Mouse (Mus musculus) megakaryocyte progenitor cell, adult 5-6 weeks (primary cell): ENCODE data around the gene Arhgef7. TPM values are rescaled to one million over a fixed set of nuclear protein-coding genes. Genes with fewer than 3 reads are reported as not detected.
A peak's percentile ranks its signal among the peaks of the same experiment; 100 is the strongest.

Experiments
- ATAC-seq: replicated peaks from 2 replicates; pipeline ENCODE4 v1.8.0; 2016; ENCODE audit warnings: mild to moderate bottlenecking, moderate TSS enrichment, inconsistent platforms; ENCODE audit not compliant: poor library complexity
- total RNA-seq, 2 experiments: library from RNA; stranded (forward) in 1 of 2; stranded (reverse) in 1 of 2; fragments of 157-497, 149-512 nt in 1 of 2; fragments of 200-1000 nt in 1 of 2; gene quantifications; 2 replicates each; pipeline versions ENCODE4 v1.2.3 to v1.2.4; 2015 to 2017

Arhgef7 gene
- total RNA-seq, 2 experiments from 2014 or later = 20.4 to 32.3 TPM

DNA sequence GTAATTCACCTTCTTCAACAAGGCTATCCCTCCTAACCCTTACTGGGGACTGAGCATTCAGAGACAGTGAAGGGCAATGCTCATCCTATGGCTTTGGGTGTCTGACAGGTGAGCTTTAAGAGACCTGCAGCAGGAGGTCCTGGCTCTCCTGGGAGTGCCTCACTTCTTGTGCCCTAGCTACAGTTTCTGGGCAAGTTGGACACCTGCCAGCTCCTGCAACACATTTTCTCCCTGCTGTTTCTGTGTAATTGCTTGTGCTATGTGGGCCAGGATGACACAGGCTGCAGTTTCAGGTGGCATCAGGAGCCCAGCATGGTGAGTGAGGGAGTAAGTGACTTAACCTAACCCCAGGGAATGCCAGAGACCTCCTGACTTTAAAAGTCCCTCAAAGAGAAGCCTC, 67.4 kb downstream of the Arhgef7 start:
- no peak for ATAC-seq

DNA sequence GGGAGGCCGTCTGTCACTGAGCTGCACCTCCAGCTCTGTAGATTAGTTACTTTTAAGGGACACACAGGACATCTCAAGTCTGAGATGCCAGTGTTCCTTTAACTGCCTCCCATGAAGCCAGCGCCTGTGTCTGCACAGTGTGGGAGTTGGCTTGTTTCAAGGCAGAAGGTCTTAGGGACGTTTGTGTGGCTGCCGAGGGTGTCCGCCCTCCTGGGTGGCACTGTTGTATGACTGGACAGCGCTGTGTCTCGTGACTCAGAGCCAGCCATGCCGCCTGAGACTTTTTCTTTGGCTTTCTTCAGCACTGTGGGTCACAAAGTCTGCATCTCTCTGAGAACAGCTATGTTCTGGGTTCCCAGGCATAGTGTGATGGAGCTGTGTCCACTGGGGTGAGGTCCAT, 69.6 kb downstream of the Arhgef7 start:
- ATAC-seq = no peak

DNA sequence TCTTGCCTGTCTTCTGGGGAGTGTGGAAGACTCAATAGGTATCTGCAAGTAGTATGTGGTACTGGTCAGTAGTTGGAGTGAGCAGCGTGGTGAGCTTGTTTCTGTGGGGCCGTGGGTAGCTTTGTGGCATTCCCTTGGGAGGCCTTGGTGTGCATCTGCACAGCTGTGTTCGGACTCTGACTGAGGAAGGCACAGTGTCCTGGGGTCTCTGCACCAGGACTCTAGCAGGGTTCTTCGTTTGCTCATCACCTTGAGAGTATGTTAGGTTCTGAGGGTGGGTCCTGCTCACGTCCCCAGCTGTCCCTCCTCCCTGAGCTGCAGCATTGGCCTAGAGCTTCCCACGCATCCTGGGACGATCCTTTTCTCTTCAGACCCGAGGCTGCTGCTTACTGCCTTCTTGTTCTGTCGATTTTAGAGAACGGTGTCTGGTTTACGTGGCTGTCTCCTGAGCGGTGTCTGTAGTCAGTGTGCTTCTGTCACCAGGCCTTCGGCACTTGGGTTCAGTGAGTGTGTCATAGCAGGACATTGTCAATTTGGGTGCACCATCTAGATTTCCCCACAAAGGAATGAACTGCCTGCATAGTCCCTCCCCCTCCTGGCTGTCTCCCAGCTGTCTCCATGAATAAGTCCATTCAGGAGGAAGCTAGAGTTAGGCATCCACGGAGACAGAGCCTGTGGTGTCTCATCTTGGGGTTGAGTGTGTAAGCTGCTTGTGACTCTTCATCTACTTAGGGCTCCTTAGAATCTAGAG, 70.4 kb downstream of the Arhgef7 start:
- ATAC-seq = no peak

DNA sequence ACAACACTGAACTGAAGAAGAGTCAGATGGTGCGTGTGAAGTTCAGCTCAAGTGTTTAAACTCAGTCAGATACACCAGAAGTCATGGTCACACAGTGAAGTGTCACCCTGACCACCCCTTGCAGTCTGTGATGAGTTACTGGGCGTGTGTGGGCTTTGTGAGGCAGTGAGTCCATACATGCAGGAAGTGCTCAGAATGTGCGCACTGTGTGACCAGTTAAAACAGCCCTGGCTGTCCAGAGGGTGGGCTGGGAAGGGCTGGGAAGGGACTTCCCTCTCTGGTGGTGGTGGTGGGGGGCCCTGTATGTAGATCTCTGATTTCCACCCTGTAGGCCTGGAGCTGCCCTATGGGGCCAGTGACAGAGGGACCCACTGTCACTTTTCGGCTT, 71.0 kb downstream of the Arhgef7 start:
- ATAC-seq = no peak

DNA sequence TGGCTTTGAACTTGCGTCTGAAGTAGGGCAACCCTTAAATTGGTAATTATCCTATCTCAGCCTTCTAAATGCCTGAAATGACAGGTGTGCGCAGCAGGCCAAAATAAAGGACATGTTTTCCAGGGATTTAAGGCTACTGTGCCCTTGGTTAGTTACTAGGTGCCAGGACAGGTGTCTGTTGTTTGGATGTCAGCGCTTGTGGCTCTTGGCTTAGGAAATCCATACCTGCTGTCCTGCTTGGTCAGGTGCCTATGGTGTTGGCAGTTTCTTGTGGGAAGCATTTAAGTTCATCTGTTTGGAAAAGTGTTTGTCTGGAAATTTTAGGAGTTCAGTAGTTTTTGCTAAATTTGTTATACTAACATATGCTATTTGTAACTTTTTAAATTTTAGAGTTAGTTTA, 71.6 kb downstream of the Arhgef7 start:
- ATAC-seq = no peak

DNA sequence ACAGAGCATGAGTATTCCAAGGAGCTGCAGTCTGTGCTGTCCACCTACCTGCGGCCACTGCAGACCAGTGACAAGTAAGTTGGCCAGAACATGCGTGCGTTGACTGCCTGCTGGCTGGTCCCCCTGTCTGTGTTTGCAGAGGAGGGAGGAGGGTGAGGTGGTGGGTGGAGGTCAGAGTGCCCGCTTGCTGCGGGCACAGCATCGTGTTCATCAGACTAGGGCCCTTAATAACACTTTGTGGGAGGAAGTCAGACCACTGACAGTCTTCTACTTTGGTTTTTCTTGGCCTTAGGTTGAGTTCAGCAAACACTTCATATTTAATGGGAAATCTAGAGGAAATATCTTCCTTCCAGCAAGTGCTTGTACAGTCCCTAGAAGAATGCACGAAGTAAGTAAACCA, 73.0 kb downstream of the Arhgef7 start:
- no peak for ATAC-seq

DNA sequence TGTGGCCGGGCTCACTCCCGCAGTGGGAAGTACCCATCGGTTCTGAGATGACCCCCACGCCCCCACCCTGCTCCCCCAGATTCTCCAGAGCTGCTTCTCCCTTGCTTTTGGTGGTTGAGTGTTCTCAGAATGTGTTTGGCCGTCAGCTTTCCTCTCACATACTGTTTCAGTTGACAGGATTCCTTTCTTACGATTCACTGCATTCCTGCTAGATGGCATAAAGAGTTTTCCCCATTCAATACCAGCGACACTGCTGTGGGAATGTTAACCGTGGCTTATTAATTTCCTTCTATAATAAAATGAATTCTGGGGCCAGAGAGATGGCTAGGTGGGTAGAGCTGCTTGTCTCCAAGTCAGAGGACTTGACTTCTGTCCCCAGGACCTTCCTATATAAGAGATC, 74.0 kb downstream of the Arhgef7 start:
- no peak for ATAC-seq

DNA sequence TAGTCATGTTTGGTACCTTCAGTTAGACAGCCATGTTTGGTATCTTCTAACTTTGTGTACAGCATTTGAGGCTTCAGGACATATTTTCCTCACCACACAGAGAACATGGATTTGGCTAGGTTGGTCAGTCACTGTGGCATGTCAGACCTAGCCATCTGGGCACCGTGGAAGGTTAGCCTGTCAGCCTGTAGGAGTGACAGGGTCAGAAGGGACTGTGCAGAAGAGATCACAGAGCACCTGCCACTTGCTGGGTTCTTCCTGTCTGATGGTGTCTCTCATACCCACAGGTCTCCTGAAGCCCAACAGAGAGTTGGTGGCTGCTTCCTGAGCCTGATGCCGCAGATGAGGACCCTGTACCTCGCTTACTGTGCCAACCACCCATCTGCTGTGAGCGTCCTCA, 77.4 kb downstream of the Arhgef7 start:
- no peak for ATAC-seq

DNA sequence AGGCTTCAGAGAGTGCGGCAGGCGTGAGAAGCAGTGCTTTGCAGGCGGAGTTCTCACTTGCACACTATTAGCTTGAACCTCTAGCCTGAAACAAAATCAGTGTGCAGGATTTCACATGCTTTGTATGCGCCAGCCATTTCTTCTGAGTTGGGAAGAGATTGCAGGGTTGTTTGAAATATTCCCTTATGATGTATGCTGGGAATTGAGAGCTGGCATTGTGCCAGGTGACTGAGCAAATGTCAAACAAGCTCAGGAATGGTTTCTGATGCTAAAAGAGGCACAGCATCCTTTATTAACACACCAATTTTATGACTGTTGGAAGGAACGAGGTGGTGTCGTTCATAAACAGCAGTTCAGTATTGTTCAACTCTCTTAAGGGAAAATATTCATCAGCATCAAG, 78.7 kb downstream of the Arhgef7 start:
- no peak for ATAC-seq

DNA sequence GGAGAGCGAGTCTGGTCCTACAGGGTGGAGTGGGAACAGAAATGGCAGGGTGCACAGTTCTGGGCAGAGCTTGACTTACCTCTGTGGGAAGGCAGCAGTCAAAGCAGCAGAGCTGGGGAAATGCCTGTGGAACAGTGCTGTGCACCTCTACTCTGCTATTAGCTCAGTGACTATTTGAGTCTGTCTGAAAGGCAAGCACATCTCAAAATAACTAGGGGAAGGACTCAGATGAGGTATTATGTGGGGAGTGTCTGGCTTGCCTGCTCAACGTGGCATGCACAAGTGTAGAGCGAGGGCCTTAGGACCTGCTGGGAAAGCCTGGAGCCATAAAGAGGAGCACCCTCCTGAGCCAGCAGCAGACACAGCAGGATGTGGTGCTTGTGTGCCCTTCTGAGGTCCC, 79.8 kb downstream of the Arhgef7 start:
- no peak for ATAC-seq

DNA sequence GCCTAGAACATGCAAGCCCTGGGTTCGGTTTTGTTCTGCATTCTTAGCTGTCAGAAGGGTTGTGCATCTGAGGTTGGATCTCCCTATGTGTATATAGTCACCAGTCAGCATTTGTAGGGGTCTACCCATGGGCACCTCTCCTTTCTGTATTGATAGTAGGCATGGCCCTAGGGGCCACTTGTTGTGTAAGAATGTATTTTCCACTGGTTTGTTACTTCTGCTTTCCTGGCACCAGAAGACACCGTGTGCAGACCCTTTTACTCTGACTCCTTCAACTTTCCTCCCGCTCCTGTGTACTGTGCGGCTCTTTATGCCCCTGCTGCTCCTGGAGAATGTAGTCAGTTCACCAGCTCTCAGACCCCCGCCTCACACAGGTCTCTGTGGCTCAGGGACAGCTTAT, 80.5 kb downstream of the Arhgef7 start:
- peak; percentile 74 for ATAC-seq

DNA sequence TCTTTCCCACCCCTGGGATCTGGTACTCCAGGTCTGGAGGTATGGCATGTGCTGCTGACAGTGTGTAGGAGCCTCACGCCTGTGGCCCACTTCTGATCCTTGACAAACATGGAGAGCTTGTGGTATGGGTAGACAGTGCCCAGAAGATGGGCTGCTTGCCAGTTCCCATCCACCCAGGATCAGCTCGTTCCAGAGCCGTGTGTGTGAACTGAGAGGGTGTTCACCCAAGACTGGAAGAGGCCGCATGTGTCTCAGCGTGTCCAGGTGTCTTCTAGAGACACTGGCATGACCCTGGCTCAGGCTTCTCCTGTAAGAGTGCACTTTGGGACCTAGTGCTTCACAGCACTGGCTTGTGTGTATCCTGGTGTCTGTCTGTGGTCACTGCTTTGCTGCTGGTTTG, 82.9 kb downstream of the Arhgef7 start:
- no peak for ATAC-seq

DNA sequence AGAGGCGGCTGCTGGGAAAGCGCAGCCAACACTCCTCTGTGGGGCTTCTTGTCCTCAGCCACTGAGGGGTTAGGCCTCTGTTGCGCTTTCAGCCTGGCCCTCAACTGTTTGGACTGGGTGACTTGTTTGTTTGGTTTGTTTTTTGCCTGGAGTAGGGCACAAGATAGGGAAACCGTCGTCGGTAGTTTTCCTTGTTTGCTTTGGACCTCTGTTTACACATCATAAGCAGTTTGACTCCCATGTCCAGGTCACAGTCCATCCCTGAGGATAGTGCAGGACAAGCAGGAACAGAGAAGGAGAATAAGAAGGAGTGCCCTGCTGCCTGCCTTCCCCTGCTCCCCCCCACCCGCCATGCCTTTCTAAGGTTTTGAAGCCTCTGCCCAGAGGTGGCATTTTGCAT, 86.3 kb downstream of the Arhgef7 start:
- no peak for ATAC-seq

DNA sequence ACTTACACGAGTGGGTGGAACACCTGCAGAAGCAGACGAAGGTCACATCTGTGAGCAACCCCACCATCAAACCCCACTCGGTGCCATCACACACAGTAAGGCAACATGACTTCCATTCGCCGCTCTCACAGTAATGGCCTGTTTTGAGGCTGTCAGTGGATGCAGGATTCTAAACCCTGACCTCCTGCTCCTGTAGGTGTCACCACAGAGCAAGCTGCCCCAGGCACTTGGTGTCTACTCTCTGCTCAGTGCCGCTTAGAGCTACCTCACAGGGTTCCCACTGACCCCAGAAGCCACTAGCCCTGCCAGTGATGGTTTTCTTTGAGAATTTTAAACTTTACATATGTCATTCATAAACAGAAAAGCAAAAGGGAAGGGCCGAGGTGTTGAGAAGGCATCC, 87.7 kb downstream of the Arhgef7 start:
- ATAC-seq = no peak

DNA sequence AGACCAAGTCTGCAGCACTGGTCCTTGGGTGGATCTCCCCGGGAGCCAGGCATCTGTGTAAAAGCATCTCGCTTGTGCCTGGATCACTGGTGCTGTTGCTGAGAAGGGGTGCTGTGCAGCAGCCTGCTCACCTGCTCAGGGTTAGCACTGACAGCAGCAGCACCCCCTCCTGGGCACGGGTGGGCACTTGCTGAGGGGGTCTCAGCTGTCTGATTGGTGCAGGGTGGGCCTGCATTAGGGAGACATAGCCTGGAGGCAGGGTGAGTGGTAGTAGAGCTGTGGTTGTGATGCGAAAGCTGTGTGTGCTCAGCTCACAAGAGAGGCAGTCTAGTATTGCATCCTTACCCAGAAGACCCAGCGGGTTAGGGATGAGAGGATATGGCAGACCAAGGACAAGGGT, 92.6 kb downstream of the Arhgef7 start:
- ATAC-seq = no peak

DNA sequence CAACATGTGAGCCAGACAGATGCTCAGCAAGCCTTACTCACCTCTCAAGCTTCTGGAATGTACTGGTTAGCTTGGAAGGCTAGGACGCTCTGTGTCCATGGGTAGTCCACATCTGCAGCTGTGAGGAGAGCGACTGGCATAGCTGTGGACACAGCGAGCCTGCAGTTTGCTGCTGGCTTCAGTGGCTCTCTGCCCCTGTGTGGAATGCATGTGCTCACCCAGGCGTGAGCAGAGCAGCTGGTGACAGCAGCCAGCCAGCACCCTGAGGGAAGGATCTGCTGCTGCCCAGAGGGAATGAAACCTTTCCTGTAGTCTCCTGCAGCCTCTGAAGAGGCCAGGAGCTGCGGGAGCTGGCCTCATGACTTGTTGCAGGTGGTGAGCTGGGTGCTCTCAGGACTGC, 93.0 kb downstream of the Arhgef7 start:
- ATAC-seq = no peak

DNA sequence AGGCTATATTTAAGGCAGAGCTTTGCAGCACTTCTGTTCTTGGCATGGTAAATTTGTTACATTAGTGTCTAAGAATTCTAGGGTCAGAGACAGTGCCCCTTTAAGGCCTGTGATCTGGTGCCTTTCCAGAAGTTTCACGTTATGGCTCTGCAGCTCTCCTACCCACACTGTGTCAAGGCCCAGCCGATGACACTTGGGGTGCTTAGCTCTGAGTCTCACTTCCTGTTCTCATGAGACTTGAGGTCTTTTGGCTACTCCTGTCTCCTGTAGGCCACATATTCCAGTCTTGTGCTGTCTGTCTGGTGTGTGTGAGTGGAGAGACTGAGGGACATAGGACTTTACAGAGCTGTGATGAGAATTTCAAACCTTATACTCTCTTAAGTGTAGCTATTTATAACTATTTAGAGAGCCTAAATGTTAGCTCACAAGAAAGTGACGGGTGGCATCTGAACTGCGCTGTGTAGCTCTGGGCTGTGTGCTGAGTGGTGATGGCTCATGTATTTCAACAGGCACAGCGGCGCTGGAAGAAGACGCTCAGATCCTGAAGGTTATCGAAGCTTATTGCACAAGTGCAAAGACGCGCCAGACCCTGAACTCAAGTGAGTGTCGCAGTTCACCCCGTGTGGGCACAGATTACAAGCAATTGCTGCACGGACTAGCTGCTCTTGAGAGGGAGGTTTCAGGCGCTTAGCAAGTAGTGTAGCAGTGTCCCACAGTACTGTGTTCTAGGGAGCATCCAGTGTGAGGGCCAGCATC, 94.1 kb downstream of the Arhgef7 start:
- ATAC-seq = 0 out of 2 replicates have a peak, but pooled peaks have one; percentile 29

DNA sequence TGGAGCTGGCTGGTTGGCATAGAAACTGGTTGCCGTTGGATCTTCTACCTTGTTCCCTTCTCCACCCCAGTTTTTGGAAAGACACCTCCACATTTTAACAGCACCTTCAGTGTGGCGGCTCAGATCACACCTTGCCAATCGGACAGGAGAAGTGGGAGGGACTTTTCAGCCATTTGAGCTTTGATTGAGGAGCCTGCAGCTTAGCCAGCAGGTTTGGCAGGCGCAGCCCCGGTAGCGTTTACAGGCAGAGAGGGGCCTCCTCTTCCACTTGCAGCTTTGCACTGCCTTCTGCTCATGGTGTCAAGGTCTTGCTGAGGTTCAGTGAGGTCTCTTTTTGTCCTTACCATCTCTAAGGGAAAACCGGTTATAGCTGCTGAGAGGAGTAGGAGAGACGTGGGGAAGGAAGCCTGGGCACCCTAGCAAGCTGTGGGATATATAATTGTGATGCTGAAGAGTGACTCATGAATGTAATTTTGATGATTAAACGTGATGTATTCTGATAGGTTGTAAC, 95.1 kb downstream of the Arhgef7 start:
- ATAC-seq = no peak

DNA sequence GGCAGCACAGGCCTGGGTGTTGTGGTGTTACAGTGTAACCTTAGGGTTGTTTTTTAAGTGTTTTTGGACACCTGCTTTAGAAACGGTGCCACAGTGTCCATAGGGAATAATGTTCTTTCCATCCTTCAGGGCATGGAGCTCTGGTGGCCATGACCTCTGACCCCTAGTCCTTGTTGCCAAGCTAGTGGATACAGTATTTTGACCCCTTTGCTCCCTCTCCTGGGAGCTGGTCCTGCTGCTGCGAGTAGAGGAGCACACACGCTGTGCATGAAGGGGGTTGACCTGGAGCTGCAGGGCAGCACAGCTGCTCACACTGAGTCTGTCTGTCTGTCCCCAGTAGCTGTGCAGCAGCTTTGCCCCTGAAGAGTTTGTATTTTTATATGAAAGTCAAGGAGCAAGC, 98.2 kb downstream of the Arhgef7 start:
- ATAC-seq = no peak

DNA sequence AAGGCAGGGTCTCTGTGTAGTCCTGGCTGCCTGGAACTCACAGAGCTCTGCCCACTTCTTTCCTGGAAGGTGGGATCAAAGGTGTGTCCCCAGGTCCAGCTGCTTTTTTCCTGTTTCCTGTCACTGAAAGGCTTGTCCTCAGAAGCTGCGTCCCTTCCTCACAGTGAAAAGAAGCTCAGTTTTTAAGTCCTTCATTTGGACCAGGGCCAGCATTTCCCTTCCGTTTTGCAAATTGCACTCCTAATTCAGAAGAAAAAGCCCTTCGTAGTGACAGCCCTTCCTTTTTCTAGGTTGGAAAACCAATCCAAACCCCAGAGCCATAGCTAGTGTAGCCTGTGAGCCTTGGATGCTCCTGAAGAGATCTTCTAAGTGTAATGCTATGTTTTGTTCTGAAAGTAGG, 99.8 kb downstream of the Arhgef7 start:
- ATAC-seq = no peak

DNA sequence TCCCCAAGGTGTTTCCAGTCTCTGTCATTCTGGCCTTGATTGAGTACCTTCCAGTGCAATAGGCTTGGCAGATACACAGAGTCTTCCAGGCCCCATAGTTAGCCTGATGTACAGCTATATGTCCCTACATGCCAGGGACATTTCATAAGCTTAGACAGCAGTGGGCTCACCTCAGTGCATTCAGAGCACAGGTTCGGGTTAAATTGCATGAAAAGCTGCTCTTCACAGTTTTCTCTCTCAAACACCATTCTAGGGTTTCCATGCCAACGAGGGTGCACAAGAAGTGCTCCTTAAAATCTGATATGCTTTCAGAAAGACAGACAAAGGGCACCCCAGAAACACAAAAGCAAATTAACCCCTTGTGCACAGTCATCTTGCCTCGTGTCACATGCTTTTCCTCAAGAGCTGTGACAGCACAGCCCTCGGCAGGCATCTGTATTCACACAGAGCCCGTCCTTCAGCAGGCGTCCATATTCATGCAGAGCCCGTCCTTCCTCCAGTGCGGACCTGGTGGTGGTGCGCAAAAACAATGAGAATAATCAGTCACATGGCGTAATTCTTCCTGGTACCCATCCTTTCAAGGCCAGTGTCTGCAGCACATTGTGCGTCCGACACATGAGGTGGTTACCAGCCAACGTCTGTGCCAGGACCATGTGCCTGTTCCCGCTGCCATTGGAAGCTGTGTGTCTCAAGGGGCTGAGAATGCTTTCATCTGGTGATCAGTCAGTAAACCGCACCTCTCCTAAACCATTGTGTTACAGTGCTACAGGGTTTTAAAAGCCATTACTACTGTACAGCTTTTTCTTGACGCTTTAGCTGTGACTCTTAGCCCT, 102.9 kb downstream of the Arhgef7 start:
- ATAC-seq = no peak

DNA sequence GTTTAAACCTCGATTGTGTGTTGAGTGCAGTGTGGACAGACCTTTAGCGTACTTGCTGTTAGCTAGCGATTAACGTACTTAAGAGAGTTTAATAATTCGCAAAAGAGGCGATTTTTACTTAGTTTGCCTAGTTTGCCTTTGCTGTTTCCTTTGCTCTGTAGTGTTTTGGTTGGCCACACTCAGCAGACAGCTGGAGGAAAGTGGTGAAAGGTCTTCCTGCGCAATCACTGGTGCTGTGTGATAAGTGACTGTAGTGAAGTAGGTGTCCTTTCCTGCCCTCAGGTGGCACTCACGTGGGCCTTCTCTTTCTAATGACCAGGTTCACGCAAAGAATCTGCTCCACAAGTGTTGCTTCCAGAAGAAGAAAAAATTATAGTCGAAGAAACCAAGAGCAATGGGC, 103.7 kb downstream of the Arhgef7 start:
- no peak for ATAC-seq
